Mouse (Mus musculus): ENCODE measurements around the gene Megf11. TPM values are rescaled to one million over a fixed set of nuclear protein-coding genes. Genes with fewer than 3 reads are reported as not detected.

The Megf11 gene
- polyA plus RNA-seq, 1 experiment from 2014 or later, result 0.65 TPM

DNA sequence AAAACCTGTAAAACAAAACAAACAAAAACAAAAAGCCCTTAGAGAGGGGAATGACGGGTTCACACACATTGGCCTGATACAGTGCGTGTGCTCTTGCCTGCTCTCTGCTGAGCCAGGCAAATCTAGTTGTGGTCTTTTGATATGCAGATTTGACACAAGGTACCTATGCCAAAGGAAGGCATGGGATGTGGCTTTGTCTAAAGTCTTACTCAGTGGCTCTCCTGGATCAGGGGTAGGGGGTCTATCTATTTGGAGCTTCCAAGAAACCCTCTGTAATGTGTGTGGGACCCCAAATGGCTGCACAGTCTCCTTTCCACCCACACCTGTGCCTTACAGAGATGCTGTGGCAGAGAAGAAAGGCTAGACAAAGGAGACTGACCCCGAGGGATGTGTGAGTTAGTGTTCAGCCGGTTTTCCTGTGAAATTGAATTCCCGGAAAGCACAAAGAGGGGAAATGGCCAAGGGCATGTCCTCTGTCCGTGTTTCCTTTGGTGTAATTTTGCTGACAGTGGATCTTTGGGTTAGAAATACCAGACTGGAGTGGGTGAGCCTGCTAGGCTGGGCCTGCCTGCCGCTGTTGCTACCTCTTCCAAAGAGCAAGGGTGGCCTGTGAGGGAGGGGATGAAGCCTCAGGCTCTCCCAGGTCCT, 161.0 kb downstream of the Megf11 start:
- Histone ChIP-seq H3K4me1 (ENCODE audit: control insufficient read depth, insufficient read depth, low read length) (no peaks in the 10 kb centered on the region; the same call in 1 of the 2 replicates), H3K4me2 (ENCODE audit: low read depth, low read length) (no peak overlapping the region), H3K36me3 (replicated peaks; ENCODE audit: control insufficient read depth, insufficient read depth, low read depth, low read length) (no peaks in the 10 kb centered on the region), H3K9ac (replicated peaks; ENCODE audit: low read length) (no peak overlapping the region), H3K4me3 (ENCODE audit: low read depth, low read length) (no peak overlapping the region), H3K9me3 (replicated peaks; ENCODE audit: control insufficient read depth, low read length) (no peaks in the 10 kb centered on the region), H3K27ac (replicated peaks; ENCODE audit: low read depth, low read length) (no peak overlapping the region), H3K27me3 (ENCODE audit: control insufficient read depth, insufficient read depth, low read length) (no peaks in the 10 kb centered on the region; the same call in 1 of the 2 replicates)
- no peak for ATAC-seq (replicated peaks; ENCODE audit: insufficient number of reproducible peaks, low FRiP score, low TSS enrichment, low read depth)
- 44% methylated on average over 7 of the region's 7 CpGs for whole genome bisulfite sequencing
- DNase-seq (ENCODE audit: low spot score), result no peak

DNA sequence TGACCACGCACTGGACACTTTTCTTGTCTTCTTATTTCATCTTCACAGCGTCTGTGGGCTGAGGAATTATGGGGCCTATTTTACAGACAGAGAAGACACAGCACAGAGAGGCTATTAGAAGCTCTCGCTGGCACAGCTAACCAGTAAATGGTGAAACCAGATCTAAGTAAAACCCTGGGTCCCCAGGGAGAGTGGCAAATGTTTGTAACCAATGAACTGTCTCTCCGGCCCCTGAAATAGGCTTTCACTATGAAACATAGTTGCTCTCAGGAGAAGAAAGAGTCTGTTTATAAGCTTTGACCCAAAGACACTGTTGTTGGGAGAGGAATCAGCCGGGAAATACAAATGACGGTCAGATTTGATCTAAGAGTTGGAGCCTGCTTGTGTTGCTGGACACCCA, 162.9 kb downstream of the Megf11 start:
- Histone ChIP-seq H3K4me3 (ENCODE audit: low read depth, low read length) (no peak overlapping the region), H3K9me3 (replicated peaks; ENCODE audit: control insufficient read depth, low read length) (no peaks in the 10 kb centered on the region), H3K27ac (replicated peaks; ENCODE audit: low read depth, low read length) (no peak overlapping the region), H3K27me3 (ENCODE audit: control insufficient read depth, insufficient read depth, low read length) (no peaks in the 10 kb centered on the region), H3K4me2 (ENCODE audit: low read depth, low read length) (no peak overlapping the region), H3K36me3 (replicated peaks; ENCODE audit: control insufficient read depth, insufficient read depth, low read depth, low read length) (no peaks in the 10 kb centered on the region), H3K9ac (replicated peaks; ENCODE audit: low read length) (no peak overlapping the region), H3K4me1 (ENCODE audit: control insufficient read depth, insufficient read depth, low read length) (no peaks in the 10 kb centered on the region; the same call in 1 of the 2 replicates)
- DNase-seq (ENCODE audit: low spot score), result no peak
- ATAC-seq (replicated peaks; ENCODE audit: insufficient number of reproducible peaks, low FRiP score, low TSS enrichment, low read depth), result no peak
- WGBS, result 68% methylated on average over 6 of the region's 6 CpGs

DNA sequence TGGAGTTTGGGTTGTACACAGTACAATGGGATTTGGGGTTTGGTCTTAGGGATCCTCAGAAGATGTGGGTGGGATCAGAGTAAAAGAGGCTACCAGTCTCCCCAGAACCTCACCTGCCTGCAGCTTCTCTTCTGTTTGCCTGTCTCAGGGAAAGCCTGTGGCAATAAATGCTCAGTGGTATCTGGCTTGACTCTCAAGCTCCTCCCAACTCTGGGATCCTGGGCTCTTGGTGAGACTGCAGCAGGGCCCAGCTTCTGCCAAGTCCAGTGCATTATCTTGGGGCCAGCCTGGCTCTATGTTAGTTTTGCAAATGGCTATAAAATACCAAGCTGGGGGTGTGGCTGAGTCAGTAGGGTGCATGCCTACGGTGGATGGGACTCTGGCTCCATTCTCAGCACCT, 165.9 kb downstream of the Megf11 start:
- H3K4me2 ChIP-seq (ENCODE audit: low read depth, low read length), result no peak overlapping the region
- 90% methylated on average over 1 of the region's 1 CpGs for WGBS
- no peak for ATAC-seq (replicated peaks; ENCODE audit: insufficient number of reproducible peaks, low FRiP score, low TSS enrichment, low read depth)

DNA sequence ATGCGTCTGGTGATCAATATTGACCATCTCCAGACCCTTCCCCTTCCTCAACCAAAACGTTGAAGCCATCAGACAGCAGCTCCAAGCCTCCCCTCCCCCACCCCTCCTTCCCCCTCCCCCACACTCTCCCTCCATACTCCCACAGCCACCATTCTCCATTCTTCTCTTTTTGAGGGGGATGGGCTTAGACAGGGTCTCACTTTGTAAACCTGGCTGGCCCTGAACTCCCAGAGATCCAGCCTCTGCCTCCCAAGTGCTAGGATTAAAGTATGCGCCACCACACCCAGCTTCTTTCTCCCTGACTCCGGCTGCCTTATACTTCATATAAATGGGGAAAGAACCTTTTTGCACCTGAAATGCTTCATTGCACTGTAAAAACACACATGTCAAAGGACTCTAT, 166.6 kb downstream of the Megf11 start:
- ATAC-seq (replicated peaks; ENCODE audit: insufficient number of reproducible peaks, low FRiP score, low TSS enrichment, low read depth) (no peak), DNase-seq (ENCODE audit: low spot score) (no peak)
- Histone ChIP-seq H3K4me1 (ENCODE audit: control insufficient read depth, insufficient read depth, low read length) (no peaks in the 10 kb centered on the region), H3K4me2 (ENCODE audit: low read depth, low read length) (no peak overlapping the region), H3K9ac (replicated peaks; ENCODE audit: low read length) (no peak overlapping the region), H3K4me3 (ENCODE audit: low read depth, low read length) (no peak overlapping the region), H3K36me3 (replicated peaks; ENCODE audit: control insufficient read depth, insufficient read depth, low read depth, low read length) (no peaks in the 10 kb centered on the region), H3K27me3 (ENCODE audit: control insufficient read depth, insufficient read depth, low read length) (no peaks in the 10 kb centered on the region), H3K9me3 (replicated peaks; ENCODE audit: control insufficient read depth, low read length) (no peaks in the 10 kb centered on the region), H3K27ac (replicated peaks; ENCODE audit: low read depth, low read length) (no peak overlapping the region)
- WGBS, result 68% methylated on average over 4 of the region's 4 CpGs

More for the DNA sequence above, 165.9 kb downstream of the Megf11 start:
- no peak for DNase-seq (ENCODE audit: low spot score)
- Histone ChIP-seq H3K9ac (replicated peaks; ENCODE audit: low read length) (no peak overlapping the region), H3K27me3 (ENCODE audit: control insufficient read depth, insufficient read depth, low read length) (no peaks in the 10 kb centered on the region), H3K9me3 (replicated peaks; ENCODE audit: control insufficient read depth, low read length) (no peaks in the 10 kb centered on the region), H3K27ac (replicated peaks; ENCODE audit: low read depth, low read length) (no peak overlapping the region), H3K4me1 (ENCODE audit: control insufficient read depth, insufficient read depth, low read length) (no peaks in the 10 kb centered on the region), H3K4me3 (ENCODE audit: low read depth, low read length) (no peak overlapping the region), H3K36me3 (replicated peaks; ENCODE audit: control insufficient read depth, insufficient read depth, low read depth, low read length) (no peaks in the 10 kb centered on the region)

DNA sequence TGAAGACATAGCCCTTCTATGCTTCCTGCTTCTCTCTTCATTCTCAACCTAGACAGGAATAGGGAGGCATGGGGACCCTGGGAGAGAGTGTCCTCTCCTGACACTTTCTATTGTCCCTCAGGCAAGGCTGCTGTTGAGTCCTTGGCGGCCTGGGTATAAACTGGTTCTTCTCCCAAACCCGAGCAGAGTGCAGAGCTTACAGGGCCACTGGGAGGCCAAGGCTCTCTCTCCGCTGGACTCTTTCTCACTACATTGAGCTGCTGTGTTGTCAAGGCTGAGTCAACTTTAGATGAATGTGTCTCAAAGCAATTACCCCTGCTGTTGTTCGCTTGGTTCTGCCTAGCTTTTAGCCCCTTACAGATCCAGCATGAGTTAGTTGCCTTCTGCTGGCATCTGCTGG, 168.0 kb downstream of the Megf11 start:
- Histone ChIP-seq H3K27ac (replicated peaks; ENCODE audit: low read depth, low read length) (no peak overlapping the region), H3K9me3 (replicated peaks; ENCODE audit: control insufficient read depth, low read length) (no peaks in the 10 kb centered on the region), H3K27me3 (ENCODE audit: control insufficient read depth, insufficient read depth, low read length) (no peaks in the 10 kb centered on the region), H3K4me1 (ENCODE audit: control insufficient read depth, insufficient read depth, low read length) (no peaks in the 10 kb centered on the region), H3K4me2 (ENCODE audit: low read depth, low read length) (no peak overlapping the region), H3K36me3 (replicated peaks; ENCODE audit: control insufficient read depth, insufficient read depth, low read depth, low read length) (no peaks in the 10 kb centered on the region), H3K9ac (replicated peaks; ENCODE audit: low read length) (no peak overlapping the region), H3K4me3 (ENCODE audit: low read depth, low read length) (no peak overlapping the region)
- DNase-seq (ENCODE audit: low spot score) (no peak), ATAC-seq (replicated peaks; ENCODE audit: insufficient number of reproducible peaks, low FRiP score, low TSS enrichment, low read depth) (no peak)
- WGBS, result 71% methylated on average over 4 of the region's 4 CpGs

DNA sequence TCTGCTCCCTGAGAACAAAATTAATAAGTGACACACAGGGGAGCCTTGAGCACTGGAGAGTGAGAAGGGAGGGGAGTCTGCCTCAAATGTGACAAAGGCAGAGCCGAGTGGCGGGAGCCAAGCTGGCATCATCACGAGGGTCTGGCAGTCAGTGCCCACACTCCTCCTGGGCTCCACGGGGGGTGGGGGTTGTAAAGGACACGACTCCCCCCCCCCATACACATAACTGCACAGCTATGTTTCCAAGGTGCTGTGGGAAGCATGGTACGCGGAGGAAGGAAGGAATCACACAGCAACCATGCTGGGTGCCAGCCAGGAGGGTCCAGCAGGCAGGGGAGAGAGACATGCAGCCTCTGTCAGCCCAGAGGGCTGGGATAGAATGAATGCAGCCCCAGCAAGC, 170.2 kb downstream of the Megf11 start:
- no peaks in the 10 kb centered on the region for H3K36me3 ChIP-seq (replicated peaks; ENCODE audit: control insufficient read depth, insufficient read depth, low read depth, low read length)
- H3K4me3 ChIP-seq (ENCODE audit: low read depth, low read length), result no peak overlapping the region
- H3K4me1 ChIP-seq (ENCODE audit: control insufficient read depth, insufficient read depth, low read length), result no peaks in the 10 kb centered on the region
- WGBS, result 76% methylated on average over 7 of the region's 7 CpGs
- DNase-seq (ENCODE audit: low spot score) (no peak), ATAC-seq (replicated peaks; ENCODE audit: insufficient number of reproducible peaks, low FRiP score, low TSS enrichment, low read depth) (no peak)
- no peaks in the 10 kb centered on the region for H3K27me3 ChIP-seq (ENCODE audit: control insufficient read depth, insufficient read depth, low read length)
- no peak overlapping the region for H3K4me2 ChIP-seq (ENCODE audit: low read depth, low read length)
- no peaks in the 10 kb centered on the region for H3K9me3 ChIP-seq (replicated peaks; ENCODE audit: control insufficient read depth, low read length)
- no peak overlapping the region for H3K27ac ChIP-seq (replicated peaks; ENCODE audit: low read depth, low read length)
- no peak overlapping the region for H3K9ac ChIP-seq (replicated peaks; ENCODE audit: low read length)

DNA sequence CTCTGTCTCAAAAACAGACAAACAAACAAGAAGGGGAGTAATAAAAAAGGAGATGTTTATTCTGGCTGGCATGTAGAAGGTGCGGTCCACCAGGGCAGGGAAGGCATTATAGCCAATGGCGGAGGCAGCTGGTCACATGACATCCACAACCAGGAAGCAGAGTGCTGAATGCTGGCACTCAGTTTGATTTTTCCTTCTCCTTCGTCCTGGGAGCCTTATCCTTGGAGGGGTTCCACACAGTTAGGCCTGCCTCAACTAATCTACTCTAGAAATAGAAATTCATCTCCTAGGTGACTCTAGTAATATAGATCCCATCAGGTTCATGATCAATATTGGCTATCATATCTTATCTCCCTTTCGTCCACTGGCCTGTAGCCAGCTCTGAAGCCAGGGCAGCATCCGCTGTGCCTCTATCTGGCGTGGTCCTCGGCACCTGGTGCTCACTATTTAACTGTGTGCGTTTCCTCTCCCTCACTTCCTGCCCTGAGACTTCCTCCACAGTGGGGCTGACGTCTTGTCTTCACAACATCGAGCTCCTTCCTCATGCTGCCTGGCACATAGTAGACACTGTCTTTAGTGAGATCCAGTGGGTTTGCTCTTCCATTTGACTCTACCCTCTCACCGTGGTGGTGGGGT, 171.8 kb downstream of the Megf11 start:
- no peaks in the 10 kb centered on the region for H3K4me1 ChIP-seq (ENCODE audit: control insufficient read depth, insufficient read depth, low read length)
- H3K27me3 ChIP-seq (ENCODE audit: control insufficient read depth, insufficient read depth, low read length), result no peaks in the 10 kb centered on the region
- DNase-seq (ENCODE audit: low spot score), result no peak
- no peak overlapping the region for H3K27ac ChIP-seq (replicated peaks; ENCODE audit: low read depth, low read length)
- no peak overlapping the region for H3K4me2 ChIP-seq (ENCODE audit: low read depth, low read length)
- no peaks in the 10 kb centered on the region for H3K36me3 ChIP-seq (replicated peaks; ENCODE audit: control insufficient read depth, insufficient read depth, low read depth, low read length)
- H3K9me3 ChIP-seq (replicated peaks; ENCODE audit: control insufficient read depth, low read length), result no peaks in the 10 kb centered on the region
- H3K4me3 ChIP-seq (ENCODE audit: low read depth, low read length), result no peak overlapping the region
- 82% methylated on average over 11 of the region's 11 CpGs for WGBS
- ATAC-seq (replicated peaks; ENCODE audit: insufficient number of reproducible peaks, low FRiP score, low TSS enrichment, low read depth), result no peak
- H3K9ac ChIP-seq (replicated peaks; ENCODE audit: low read length), result no peak overlapping the region

DNA sequence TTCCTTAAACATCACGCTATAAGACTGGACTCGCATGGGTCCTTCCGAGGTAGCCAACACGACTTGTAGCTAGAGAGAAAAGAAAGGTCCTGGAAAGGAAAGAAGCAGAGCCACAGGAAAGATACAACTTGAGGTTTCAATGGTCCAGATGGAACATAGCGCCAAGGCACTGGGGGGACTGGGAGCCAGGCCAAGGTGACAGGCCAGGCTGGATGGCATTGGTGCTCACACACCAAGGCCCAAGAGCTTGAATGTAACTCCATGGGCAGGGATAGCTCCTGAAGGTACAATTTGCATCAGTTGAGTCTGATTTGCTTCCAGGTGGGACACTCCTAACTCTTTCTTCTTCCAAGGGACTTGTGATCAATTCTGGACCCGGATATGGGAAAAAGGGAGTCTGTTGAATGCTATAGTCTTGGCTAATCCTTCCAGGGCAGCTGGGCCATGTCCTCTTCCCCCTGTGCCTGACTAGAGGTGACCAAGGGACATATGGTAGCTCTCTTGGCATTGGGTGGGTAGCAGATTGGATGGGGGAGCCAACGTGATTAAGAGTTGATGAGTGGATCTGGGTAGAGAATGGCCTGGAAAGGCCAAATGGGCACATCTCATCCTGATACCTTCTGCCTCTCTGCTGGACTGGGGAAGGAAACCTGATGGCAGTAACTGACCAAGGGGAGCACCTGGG, 172.6 kb downstream of the Megf11 start:
- Histone ChIP-seq H3K27ac (replicated peaks; ENCODE audit: low read depth, low read length) (no peak overlapping the region), H3K4me1 (ENCODE audit: control insufficient read depth, insufficient read depth, low read length) (no peaks in the 10 kb centered on the region), H3K9ac (replicated peaks; ENCODE audit: low read length) (no peak overlapping the region), H3K4me2 (ENCODE audit: low read depth, low read length) (no peak overlapping the region), H3K27me3 (ENCODE audit: control insufficient read depth, insufficient read depth, low read length) (no peaks in the 10 kb centered on the region), H3K9me3 (replicated peaks; ENCODE audit: control insufficient read depth, low read length) (no peaks in the 10 kb centered on the region), H3K4me3 (ENCODE audit: low read depth, low read length) (no peak overlapping the region), H3K36me3 (replicated peaks; ENCODE audit: control insufficient read depth, insufficient read depth, low read depth, low read length) (no peaks in the 10 kb centered on the region)
- 96% methylated on average over 7 of the region's 7 CpGs for WGBS
- ATAC-seq (replicated peaks; ENCODE audit: insufficient number of reproducible peaks, low FRiP score, low TSS enrichment, low read depth), result no peak
- DNase-seq (ENCODE audit: low spot score), result no peak
